Mouse (Mus musculus) erythroblast, embryonic 14.5 days (primary cell): ENCODE data around the gene Eda.

Source experiments
- GATA1 ChIP-seq: IDR thresholded peaks from 2 replicates; pipeline ENCODE4 v1.6.1; 2012; ENCODE audit warnings: low read length, inconsistent platforms, mixed read lengths
- TAL1 ChIP-seq: IDR thresholded peaks from 3 replicates; pipeline ENCODE4 v1.6.1; 2012; ENCODE audit warnings: low read length, inconsistent platforms, mixed read lengths

DNA sequence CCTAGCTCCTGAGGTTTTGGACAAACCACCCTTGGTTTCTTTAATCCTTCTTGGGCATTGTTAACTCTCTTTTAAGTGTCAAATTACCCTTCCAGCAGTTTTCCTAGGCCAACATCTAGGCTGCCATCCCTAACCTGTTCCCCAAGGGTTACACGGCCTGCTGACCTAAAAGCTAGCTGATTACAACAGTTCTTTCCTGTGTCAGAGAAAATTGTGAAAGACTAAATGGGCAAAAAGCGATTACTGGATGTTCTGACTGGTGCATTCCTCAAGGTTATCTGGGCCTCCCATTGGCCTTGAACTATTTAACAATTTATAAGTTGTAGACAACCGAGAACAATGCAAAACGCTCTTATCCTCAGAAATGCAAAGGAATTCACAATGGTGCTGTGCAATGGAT, 14.4 kb upstream of the Eda start:
- TF ChIP-seq TAL1 (no peak), GATA1 (no peak)
